Mouse (Mus musculus) 416B (cell line): ENCODE data around the gene Tubg1.

Experiments used
- DNase-seq: peaks from one replicate; pipeline ENCODE4 v3.0.0; 2011; ENCODE audit warnings: low read depth

Gene Tubg1

DNA sequence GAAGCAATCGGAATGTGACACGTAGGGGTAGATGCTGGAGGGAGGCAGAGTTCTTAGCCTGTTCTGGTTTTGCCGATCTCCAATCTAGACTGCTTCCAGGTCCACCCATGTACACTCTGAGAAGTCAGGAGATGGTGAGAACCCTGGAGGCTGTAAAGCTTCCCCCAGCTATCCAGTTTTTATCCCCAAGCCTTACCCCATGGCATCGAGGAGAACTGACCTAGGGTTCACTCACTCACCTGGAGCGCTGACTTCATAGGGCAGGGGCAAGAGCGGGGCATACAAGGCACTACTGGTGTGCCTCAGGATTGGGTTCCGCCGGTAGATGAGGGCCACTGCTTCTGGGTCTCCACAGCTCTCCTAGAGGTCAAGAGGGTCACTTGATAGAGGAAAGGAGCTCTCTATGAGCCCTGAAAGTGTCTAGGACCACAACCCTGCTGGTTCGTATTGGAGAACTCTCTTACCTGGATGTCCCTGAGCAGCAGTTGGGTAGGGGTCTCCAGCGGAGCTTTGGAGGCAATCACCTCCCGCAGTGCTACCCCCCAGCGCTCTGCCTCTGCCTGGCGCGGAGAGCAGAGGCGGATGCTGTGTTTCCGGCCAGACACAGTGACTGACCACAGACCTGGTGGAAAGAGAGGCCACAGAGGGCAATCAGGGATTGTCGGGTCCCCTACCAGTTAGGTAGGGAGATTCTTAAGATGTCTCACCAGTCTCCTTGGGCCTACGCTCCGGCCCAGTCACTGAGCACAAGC, 47.6 kb downstream of the Tubg1 start:
- DNase-seq, result peak; percentile 45

DNA sequence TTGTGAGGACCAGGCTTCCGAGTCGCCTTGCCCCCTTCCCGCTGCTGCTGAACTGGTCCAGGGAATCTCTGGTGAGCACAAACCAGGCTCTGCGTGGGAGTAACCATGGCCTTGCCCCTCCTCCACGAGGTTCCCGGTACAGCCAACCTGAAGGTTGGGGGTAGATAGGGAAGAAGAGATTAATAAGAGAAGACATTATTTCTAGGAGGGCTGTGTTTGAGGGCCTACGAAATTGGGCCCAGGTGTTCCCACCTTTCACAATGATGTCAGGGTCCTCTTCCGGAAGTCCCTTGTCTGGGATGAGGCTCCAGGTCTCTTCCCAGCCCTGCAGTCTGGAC, 48.2 kb downstream of the Tubg1 start:
- no peak for DNase-seq

DNA sequence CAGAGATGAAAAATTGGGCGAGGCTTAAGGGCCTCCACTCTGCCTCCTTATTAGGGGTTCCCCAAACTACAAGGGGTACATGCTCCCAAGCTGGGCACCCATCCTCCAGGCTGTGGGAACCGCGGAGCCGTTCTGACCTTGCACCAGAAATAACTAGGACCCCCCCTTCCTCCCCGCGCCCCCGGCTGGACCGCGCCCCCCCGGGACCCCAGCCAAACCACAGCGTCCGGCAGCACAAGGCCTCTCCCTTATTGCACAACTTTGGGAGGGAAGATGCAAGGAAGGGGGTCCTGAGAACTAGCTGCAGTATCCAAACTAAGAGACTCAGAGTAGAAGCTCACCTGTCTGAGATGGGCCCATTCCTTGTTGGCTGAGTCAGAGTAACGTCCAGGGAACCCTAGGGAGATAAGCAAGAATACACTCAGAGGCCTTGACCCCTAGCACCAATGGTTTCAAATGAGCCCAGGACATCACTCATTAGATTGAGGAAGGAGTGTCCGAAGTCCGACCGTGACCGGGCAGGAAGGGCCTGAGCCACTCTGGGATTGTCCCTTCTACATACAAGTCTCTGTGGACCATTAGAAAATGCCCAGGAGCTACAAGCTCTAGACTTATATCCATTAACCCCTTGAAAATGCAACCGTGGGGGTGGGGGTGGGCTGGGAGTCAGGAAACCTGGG, 48.7 kb downstream of the Tubg1 start:
- peak; percentile 74 for DNase-seq

DNA sequence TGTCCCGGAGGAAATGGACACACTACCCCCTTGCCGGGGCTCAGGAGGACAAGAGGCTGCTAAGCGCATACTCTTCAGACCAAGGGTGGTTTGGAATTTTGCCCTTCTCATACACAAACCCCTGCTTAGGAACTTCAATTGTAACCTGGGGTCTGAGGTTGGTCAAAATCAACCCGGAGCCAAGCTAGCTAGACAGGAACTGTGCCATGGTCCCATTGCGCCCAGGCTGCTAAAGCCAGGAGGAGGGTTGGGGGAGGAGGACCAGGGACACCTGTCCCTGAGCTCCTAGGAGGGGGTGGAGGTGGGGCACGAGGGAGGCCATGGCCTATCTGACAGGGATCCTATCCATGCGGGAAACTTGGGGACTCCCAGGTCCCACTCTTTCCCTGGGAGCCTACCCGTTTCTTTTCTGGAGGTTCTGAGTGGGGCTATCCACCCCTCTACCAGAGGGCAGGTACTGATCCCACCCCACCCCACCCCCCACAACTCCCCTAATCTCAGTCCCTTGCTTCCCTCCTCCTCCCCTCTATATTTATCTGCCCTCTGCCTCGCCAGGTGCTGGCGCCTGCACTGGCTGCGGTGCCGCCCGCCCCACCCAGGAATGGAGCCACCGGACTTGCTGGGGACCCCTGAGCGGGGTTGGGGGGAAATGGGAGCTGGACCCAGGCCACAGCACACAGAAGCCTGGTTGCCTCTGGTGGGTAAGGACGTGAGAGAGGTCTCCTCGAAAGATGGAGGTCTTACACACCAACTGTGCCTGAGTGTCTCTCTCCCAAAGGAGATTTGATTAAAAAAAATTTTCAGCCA, 49.8 kb downstream of the Tubg1 start:
- no peak for DNase-seq

- DNase-seq, result no peak
Measured at GRCm38 (mm10) chr11:101170354-101170810, 50.6 kb downstream of the Tubg1 start, which contains the start of gene Cntnap1. Gene Cntnap1, plus strand, starts transcription at chr11:101170523.

DNA sequence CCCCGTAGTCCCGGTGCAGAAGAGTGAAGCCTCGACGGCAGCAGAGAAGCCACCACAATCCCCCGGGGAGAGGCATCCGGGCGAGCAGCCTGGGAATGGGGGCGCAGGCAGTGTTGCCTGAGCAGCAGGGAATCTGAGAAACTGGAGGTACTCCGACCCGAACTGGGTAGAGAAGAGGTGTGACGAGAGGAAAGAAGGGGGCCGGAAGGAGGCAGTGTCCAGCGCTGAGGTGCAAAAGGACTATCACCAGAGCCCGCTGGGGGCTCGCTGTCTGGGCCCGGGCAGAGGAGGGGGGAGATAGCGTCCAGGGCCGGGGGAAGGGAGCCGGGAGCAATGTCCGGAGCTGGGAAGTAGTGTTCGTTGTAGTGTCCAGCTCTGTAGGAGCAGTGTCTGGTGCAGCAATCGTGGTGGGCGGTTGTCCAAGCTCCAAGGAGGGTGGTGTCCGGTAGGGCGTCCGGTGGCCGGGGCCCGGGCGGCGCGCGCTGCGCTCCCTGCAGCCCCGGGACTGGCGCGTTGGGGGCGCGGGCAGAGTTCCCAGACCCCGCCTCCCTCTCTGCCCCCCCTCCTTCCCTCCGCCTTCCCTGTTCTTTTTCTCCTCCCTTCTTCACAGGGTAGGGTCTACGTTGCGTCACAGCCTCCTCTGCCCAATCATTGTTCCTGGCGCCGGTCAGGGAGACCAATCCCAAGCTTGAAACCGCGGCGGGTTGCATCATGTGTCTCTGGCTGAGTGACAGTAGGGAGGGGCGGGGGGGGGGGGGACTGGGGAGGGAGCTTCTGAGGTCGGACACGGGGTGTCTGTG, 51.3 kb downstream of the Tubg1 start, which contains the start of gene Plekhh3:
Plekhh3 (minus strand) TSS at position 541 of the 800 bp plus-strand sequence.
- DNase-seq, result peak; percentile 99

GRCm38 (mm10) chr11:101171721-101172433, 52.1 kb downstream of the Tubg1 start:
- DNase-seq, result peak; percentile 79

GRCm38 (mm10) chr11:101172434-101172815, 52.7 kb downstream of the Tubg1 start:
- peak; percentile 92 for DNase-seq

DNA sequence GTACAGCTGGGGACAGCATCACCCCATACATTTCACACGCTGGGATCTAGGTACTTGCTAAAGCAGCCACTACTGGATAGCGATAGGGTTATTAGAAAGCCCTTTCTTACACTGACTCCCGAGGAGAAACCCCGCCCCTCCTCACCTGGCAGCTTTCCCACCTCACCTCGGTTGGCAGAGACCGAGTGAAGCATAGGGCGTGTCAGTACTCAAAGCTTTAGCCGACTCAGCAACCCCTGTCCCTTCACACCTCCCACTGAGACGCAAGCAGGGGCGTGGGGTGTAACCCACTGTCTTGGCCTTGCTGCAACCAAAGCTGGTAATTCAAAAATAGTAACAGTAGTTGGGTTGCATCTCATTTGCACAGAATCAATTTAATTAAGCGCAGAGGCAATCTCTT, 53.4 kb downstream of the Tubg1 start:
- DNase-seq, result no peak

DNA sequence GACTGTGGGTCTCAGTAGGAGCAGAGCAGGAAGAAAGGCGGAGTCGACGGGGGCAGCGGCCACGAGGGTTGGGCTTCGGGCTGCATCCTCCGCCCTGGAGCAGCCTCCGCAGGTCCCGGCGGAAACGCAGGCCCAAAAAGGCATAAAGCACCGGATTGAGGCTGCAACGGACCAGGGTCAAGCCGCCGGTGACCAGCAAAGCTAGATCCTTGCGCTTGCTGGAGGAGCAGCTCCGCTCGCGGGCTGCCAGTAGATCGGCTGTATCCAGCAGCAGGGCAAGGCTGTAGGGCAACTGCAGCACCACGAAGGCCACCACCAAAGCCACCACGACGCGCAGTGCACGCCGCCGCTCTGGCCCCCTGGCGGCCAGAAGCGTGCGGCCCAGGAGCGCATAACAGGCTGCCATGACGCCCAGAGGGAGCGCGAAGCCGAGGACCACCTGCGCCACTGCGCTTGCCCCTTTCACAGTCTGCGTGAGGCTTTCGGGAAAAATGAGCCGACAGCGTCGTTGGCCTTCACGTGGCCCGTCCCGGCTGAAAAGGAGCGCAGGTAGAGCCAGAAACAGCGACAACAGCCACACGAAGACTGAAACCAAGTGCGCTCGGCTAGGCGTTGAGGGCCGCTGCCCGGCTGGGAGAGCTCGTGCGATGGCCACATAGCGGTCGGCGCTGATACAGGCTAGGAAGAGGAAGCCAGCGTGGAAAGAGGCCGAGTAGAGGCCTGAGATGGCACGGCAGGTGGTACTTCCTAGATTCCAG, 54.1 kb downstream of the Tubg1 start:
- no peak for DNase-seq

GRCm38 (mm10) chr11:101174389-101174745, 54.6 kb downstream of the Tubg1 start:
- no peak for DNase-seq

GRCm38 (mm10) chr11:101174851-101175628, 55.3 kb downstream of the Tubg1 start, which contains the start of gene Ccr10:
Gene Ccr10, minus strand, starts transcription at chr11:101175443.
- DNase-seq, result no peak

DNA sequence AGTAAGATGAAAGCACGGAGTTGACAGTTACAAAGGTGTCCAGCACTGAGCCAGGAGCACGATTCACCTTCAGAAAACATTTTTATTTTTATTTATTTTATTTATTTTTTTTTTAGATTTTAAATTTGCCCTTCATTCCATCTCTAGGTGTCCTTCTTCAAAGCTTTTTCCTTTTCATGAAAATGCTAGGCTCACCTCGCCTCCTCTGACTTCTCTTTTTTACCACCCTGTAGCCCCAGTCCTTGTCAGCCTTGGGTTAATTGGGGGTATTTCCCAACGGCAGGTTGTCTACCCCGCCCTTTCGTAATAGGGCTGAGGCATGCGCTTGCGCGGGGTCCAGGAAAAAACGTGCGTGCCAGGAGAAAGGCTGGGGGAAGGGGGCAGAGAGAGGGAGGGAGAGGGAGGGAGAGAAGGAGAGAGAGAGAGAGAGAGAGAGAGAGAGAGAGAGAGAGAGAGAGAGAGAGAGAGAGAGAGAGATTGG, 55.9 kb downstream of the Tubg1 start:
- DNase-seq, result peak; percentile 44
